Mouse (Mus musculus): ENCODE measurements around the gene Tbk1.

Gene Tbk1

DNA sequence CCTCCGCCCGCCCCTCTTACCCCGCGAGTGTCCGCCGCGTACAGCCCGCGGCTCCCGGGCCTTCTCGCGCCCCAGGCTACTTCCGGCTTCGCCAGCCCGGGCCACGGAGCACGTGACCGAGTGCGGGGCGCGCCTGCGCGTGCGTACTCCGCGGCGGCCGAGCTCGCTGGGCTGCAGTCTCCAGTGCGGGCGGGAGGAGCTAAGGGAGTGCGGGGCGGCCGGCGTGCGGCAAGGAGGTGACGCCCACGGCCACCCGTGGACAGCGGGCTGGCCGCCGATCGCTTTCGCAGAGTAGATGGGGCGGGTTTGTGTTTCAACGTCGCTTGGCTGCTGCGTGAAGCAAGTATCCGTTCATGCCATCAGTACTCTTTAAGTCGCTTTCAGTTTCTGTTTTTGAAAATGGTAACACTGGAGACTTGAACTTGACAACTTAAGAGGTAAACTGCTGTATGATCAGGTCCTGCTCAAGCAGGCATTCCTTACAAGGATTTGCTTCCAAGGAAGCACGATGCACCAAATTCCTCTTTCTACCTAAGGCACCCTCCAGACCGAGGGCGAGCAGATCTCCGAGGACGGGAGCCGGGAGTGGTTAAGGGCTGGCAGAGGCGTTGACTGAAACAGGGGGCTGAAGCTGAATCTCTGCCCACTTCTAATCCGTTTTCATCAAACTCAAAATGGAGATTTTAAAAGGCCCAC is at the start of gene Tbk1:
Gene Tbk1, minus strand, starts transcription at position 113 of the 696 bp plus-strand sequence.
- DNase-seq (ENCODE audit: low spot score in 2 of 2): peak; percentile 81 to 87

DNA sequence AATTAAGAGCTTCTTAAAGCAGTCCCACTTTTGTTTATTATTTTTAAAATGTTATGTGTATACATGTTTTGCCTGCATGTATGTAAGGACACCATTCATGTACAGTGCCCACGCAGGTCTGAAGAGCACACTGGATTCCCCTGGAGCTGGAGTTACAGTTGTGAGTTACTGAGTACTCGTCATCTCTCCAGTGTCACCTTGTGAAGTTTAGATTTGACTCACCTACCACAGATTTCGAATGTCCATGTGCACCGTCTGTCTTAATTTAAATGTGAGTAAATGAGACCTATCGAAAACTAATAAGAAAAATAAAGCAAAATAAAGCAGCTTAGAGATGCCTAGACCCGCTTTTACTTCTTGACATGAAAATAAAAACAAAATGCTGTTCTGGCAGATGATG is 49.7 kb upstream of the Tbk1 start:
- no peak for DNase-seq (ENCODE audit: low spot score in 2 of 2)

DNA sequence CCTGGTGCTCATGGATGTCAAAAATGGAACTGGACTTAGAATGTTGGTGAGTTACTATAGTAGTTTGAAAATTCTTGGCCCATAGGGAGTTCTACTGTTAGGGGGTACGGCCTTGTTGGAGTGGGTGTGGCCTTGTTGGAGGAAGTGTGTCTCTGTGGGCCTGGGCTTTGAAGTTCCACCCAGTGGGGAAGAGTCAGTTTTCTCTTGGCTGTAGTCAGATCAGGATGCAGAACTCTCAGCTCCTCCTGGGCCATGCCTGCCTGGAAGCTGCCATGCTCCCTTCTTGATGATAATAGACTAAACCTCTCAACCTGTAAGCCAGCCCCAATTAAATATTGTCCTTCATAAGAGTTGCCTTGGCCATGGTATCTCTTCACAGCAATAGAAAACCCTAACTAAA is 47.6 kb upstream of the Tbk1 start:
- no peak for DNase-seq (ENCODE audit: low spot score in 2 of 2)

DNA sequence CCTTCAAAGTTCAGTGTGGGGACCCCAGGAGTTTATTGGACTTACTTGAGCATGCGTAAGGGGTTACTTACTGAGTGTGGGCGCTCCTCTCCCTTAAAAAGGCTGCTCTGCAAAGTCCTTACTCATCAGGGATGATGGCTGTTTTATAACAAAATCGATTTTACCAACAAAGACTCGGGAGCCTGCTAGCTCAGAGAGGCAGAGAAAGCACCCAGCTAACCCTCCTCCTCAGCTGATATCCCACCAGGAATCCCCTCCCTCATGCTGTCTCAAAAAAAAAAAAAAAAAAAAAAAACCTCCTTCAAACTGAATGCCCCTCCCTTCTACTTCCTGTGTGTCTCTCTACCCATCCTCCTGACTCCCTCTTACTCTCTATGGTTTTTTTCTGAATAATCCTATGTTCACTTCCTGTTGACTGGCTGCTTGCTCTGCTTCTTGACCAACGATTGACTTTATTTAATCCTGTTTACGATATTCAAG is 42.0 kb upstream of the Tbk1 start:
- DNase-seq (ENCODE audit: low spot score in 2 of 2): no peak

DNA sequence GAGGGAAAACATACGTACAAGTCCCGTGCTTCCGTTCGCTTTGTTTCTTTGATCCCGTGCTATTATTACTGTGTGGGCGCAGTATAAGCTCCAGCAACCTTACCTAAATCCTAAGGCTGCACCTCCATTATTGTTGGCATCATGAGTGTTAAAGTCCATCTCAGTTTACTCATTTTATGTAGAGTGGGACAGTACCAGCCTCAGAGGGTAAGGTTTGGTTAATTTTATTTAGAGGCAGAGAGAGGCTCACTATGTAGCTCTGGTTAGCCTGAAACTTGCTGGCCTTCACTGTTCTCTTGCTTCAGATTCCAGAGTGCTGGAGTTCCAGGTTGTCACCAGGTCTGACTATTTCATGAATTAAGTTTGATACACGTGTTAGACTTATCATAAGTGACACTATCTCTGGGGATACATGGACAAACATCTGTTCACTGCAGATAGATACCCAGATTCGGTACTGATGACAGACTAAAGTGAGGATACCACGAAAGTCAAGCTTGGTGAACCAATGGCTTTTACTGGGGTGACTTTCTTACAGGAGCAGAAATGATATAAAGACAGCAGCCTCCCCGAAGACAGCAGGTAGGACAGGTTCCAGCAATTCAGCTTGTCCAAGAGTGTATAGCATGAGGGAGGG is 40.7 kb upstream of the Tbk1 start:
- DNase-seq (ENCODE audit: low spot score in 2 of 2): no peak

DNA sequence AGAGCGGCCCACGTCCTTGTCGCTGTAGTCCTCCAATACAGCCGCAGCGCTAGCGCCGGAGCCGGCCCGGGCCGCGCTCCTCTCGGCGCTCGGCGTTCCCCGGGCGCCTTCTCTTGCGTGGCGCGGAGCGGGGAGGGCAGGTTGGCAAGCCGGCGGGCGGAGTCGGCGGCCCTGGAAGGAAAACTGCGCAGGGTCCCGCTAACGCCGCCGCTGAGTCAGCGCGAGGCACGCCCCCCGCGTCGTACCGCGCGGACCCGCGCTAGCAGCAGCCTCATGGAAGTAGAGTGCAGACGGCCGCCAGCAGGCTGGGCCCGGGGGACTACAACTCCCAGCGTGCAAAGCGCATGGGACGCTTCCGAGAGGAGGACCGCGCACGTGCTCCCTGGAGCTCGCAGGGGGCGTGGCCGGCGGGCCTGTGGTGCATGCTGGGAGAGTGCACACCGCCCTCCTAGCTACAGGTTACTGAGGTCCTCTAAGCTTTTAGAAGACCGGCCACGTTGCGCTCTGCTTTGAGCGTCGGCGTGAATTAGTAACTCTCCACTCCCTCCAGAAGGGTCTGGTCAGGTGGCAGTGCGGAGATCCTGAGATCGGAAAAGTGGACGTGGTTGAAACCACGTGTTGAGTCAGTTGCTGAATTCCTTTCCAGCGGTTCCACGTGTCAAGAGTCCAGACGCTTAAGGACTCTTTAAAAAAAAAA is 39.7 kb upstream of the Tbk1 start, which contains the start of gene Xpot:
Gene Xpot, minus strand, starts transcription at position 147 of the 697 bp plus-strand sequence.
- peak; percentile 96 to 97 for DNase-seq (ENCODE audit: low spot score in 2 of 2)

DNA sequence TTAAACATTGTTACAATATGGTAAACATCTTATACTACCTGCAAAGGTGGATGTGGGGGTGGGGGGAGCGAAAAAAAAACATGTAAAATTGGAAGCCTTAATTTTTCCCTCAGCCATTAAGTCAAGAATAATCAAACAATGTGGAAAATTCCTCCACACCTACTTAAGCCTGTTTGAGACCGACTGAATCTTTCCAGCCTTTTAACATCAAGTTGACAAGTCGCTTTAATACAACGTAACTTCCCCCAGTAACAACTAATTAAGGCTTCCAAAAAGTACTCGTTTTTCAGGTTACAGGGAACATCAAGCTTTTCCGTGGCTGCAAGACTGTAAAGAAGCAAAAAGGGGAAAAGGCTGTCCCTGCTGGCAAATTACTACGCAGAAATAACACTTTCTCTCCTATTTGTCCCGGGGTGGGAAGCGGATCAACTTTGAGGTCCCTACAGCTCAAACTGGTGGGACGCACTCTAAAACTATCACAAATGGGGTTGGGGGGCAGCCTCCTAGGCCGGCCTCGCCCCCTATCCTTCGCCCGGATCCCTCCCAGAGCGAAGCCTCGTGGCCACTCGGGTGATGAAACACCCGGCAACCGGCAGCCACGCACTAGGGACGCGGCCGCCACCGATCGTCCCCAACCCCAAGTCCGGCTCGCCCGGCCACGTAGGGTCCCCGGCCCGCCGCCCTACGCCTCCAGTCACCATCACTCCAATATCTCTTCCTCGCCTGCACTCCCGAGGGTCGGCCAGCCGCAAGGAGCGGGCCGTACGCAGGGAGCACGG is 39.0 kb upstream of the Tbk1 start:
- DNase-seq (ENCODE audit: low spot score in 2 of 2): peak in 1 of 2 experiments; percentile 17

DNA sequence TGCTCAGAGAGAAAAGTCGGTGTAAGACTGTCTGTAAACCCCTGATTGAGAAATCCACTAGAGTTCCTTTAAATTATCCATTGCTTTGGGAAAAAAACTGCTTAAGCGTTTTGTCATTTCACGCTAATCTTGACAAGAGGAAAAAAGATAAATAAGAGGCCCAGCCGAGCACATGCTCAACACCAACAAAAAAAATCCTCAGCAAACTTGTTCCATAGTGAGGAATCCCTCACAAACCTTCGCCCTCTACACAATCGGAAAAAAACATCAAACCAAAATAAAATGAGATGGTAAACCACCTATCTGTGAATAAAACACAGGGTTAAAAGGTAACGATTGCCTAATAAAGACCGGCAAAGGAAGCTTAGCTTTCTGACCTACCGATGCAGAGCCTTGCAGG is 38.4 kb upstream of the Tbk1 start:
- no peak for DNase-seq (ENCODE audit: low spot score in 2 of 2)

DNA sequence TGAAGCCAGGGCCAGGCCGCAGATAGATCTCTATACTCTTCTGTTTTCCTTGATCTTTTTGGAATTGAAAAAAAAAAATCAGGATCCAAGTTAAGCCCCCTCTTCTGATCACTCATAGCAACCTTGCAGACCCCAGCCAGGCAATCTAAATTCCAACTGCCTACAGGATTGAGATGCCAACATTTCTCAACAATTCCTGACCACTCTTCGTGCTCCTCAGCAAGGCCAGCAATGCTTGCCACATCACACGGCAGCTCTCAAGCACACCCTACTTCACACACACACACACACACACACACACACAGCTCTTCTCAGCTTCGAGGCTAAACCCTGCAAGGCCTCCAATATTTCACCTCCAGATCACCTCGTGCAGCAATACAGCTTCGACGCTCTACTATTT is 37.1 kb upstream of the Tbk1 start:
- DNase-seq (ENCODE audit: low spot score in 2 of 2): no peak

DNA sequence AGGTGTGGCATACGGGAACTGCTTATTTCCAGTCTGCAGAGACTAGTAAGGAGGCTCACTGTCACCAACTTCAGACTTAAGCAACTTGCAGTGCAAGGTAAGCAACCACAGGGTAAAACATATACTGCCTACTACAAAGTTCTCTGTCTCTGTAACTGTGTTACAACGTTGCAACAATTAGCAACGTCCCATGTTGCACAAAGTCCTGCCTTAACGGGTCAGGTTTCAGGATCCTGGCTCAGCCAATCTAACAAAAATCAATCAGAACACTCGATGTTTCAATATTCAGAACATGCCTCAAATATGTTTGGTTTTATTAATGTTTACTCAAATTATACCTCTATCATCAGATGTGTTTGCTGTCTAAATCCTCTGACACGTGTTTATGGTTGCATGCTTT is 35.8 kb upstream of the Tbk1 start:
- DNase-seq (ENCODE audit: low spot score in 2 of 2): no peak

DNA sequence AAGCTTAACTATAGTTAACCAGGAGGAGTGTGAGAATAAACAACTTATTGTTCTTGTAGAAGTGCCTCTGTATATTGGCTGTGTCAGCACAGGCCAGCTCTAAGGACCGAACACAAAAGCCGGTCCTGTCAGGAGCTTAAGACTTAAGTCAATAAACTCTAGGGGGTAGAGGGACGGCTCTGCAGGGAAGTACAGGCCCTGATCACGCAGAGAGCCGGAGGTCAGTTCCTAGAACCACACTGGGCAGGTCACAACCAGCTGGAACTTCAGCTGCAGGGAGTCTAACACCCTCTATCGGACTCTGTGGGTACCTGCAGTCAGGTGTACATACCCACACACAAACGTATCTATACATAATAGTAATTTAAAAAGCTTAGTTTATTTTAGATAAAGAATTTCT is 29.3 kb upstream of the Tbk1 start:
- DNase-seq (ENCODE audit: low spot score in 2 of 2): no peak

DNA sequence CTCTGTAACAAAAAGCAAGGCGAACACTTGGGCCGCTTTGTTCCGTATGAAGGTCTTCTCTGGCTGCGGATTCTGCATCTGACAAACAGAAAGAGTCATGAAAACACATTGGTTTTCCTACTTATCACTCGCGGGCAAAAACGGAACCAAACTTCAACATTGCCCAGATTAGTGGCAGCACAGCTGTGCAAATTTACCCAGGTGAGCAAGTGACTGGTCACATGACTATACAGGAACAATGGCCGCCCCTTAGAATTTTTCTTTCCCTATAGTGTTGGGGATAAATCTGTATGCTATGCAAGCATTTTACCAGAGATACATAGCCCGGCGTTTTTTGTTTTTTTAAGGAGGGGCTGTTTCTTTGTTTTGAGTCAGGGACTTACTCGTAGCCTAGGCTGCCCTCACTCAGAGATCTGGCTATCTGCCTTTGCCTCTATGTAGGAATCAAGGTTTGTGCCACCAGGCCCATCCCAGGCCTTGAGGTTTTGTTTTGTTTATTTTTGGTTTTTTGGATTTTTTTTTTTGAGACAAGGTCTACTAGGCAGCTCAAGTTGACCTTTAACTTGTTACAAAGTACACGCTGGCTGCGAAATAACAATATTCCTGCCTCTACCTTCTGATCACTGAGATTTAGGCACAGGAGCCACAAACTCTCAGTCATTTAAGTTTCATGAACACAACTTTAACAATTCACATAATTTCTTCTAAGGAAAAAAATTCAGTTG is 28.7 kb upstream of the Tbk1 start:
- DNase-seq (ENCODE audit: low spot score in 2 of 2): no peak

DNA sequence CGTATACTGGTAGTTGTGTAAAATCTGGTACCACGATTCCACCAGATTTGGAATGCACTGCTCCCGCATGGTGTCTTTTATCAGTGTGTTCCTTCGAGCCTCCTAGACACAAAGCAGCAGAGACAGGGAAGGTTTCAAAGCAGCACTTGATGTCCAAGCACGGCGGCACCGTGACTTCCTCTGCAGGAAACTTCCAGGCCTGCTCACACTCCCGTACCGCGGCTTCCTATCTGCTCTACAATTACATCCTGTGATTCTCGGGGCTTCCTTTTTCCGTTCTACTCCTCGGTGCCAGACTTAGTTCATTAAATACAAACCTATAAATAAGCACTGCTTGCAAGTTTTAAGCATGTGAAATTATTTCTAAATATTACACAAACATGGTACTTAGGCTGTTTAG is 27.0 kb upstream of the Tbk1 start:
- no peak for DNase-seq (ENCODE audit: low spot score in 2 of 2)

DNA sequence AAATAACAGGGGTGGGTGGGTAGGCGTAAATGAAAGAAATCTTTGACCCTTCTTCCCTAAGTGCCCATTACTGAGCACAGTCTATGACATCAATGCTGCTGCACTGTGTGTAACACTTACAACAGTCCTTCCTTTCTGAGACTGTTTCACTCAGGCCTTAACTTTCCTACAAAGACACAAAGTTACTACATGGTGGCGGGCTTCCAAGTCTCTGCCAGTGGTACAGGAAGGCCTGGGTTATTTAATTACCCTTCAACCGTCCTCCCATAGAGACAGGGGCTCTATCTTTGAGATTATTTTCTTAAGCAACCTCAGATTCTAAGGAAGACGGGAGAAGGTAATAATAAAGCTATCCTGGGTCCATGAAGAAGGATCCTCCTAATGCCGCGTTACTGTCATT is 25.9 kb upstream of the Tbk1 start:
- no peak for DNase-seq (ENCODE audit: low spot score in 2 of 2)

DNA sequence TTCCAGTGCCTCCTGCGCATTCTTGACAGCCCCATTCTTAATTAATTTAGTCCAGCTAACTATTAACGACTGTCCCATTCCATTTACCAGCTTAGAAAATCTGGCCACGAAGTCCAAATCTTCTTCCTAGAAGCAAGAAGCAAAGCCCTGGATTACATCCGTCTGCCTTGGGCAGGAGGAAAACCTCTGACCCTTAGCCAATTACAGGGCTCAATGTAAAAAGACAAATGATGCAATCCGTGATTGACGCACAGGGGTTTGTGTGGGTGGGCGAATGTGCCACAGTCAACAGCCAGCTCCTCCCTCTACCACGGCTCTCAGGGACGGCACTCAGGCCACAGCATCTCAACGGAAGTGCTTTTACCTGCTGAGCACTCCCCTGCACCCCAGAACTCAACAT is 25.0 kb upstream of the Tbk1 start:
- no peak for DNase-seq (ENCODE audit: low spot score in 2 of 2)

DNA sequence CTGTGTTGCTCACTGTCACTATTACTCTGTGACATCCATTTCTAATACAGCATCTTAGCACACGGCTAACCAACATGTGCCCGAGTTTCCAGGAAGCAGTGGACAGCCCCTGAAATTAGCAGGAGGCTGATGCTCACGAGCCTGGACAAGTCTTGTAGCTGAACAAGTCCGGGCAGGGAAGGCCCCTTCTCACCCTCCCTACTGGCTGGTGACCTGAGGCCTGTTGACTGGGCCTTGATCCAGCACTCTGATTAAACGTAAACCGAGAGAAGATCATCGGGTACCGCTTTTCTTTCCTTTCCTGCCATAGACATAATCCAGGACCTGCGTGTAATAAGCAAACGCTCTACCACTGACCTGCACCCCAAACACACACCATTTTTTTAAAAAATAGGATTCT is 21.6 kb upstream of the Tbk1 start:
- no peak for DNase-seq (ENCODE audit: low spot score in 2 of 2)

DNA sequence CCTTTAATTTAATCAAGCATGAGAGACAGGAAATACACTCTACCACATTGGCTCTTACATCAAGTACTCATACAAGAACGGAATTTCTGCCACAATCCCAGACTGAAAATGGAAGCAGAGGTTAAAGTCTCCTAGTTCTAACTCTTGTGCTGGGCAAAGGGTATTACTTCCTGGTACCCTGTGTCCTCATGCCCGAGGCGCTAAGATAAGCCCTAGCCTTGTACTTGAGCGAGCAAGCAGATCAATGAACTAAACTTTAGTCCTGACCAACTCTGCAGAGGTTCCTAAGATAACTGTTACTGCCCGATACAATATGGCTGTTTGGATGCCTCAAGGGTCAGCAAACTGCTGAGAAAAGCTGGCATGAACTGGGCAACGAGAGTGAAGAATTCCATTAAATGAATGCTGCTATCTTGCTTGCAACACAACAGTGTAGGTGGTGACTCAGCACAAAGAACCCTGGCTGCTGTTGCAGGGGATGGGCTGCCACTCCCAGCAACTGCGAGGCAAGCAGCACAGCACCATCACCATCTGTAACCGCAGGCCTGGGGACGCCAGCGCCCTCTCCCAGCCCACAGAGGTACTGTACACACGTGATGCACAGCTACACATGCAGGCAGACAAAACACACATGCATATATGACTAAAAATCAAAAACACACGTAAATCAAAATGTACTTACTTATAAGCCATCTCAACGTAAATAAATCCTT is 18.2 kb upstream of the Tbk1 start:
- no peak for DNase-seq (ENCODE audit: low spot score in 2 of 2)

DNA sequence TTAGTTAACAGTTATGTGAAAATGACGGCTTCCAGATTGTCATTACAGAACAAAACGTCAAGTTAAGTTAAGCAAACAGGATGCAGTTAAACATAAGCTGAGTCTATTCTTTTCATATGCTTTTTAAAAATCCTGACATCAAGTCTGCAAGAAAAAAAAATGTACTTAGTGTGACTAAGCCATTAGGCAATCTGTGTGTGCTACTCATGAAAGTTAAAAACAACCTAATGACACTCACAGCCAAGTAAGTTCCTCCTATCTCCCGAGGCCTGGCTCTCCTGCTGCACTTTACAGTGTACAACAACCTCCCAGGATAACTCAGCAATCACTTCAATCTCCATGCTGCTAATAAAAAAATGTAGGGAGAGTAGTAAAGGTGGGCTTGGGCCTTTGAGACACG is 17.0 kb upstream of the Tbk1 start:
- DNase-seq (ENCODE audit: low spot score in 2 of 2): no peak

DNA sequence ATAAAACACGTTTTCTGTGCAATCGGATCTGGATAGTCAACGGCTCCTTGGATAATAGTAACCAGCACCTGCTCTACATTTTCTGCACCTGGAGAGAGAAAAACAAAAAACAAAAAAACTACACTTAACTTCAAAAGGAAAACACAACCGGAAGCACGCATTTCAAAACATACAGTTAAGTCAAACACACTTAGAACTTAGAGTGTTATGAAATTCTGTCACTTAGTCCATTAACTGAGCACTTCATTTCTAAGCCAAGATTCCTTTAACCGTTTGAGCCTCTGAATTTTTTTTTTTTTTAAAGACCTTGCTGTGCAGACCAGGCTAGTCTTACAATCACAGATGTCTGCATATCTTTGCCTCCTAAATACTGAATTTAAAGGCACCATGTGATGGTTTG is 14.7 kb upstream of the Tbk1 start:
- DNase-seq (ENCODE audit: low spot score in 2 of 2): no peak

DNA sequence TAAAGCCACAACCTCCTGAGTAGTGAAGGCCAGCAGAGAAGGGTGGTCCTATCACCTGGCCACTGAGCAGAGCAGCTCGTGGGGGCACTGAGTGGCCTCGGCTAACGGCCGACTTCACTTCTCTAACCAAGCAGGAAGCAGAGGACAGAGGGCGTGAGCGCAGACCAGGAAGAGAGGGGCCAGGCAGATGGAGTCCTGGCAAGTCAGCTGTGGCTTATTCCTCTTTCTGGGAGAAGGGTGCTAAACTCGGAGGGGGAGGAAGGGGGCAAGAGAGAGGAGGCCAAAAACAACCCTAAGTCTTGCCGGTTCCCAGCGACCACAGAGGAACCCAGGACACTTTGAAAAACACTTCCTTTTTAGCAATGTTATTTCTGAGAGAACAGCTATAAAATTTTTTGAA is 10.0 kb upstream of the Tbk1 start:
- no peak for DNase-seq (ENCODE audit: low spot score in 2 of 2)

DNA sequence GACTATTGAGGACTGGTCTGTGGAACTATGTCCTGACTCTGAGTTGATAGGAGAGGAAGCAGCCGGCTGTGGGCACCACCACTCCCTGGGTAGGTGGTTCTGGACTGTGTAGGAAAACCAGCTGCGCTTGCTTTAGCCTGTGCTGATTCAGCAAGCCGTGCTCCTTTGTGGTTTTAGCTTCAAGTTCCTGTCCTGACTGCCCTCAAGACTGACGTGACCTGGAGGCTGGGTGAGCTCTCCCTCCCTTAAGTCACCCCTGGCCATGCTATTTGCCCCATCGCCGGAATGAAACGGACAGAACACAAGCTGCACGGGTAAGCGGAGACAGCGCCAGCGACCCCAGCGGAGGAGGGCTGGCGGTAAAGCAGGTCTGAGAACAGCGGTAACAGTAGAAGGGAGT is 4.5 kb upstream of the Tbk1 start:
- peak in 1 of 2 experiments; percentile 32 for DNase-seq (ENCODE audit: low spot score in 2 of 2)

Data from frontal cortex, postnatal 14 days (tissue).